Mouse (Mus musculus) ES-E14 (cell line): ENCODE data around the gene Map1lc3b.

Source experiments
- HCFC1 ChIP-seq: IDR thresholded peaks from 2 replicates; pipeline ENCODE4 v1.6.1; 2012; ENCODE audit warnings: low read length, inconsistent platforms, borderline replicate concordance; ENCODE audit not compliant: insufficient read depth
- ZC3H11A ChIP-seq: IDR thresholded peaks from 2 replicates; pipeline ENCODE4 v1.6.1; 2012; ENCODE audit warnings: low read depth, mild to moderate bottlenecking, inconsistent platforms, low read length, borderline replicate concordance
- ZNF384 ChIP-seq: IDR thresholded peaks from 2 replicates; pipeline ENCODE4 v1.6.1; 2012; ENCODE audit warnings: low read depth, low read length, inconsistent platforms

DNA sequence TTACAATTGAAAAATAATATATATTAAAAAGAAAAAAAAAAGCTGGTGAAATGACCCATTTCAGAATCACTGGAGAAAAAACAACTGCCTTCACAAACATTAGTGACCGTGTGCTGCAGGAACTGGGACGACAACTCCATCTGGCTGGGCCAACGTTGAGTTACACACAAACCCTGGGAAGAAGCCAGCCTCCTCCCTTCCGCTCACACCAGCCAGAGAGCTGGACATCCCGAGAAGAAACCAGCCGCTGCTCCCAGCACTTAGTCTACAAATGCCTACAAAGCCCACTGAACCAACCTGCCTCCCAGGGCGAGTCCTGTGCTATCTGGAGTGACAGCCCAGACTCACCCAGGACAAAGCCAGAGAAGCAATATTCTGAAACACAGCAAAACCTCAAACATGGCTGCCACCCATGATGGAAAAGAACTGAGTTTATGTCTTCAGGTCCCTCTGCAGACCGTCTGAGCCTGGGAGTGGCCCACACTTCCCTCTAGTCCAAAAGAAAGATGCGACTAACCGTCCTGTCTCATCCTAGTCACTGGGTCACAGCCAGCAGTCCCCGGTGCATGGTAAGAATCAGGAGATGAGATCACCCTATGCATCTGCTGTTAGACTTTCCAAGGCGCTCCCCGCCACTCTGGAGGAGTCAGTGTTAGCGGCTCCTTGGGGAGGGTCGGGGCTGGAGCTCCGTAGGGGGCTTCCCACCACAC, 28.4 kb upstream of the Map1lc3b start:
- TF ChIP-seq ZNF384 (no peak), HCFC1 (no peak), ZC3H11A (no peak)
